In the genomic region with DNA sequence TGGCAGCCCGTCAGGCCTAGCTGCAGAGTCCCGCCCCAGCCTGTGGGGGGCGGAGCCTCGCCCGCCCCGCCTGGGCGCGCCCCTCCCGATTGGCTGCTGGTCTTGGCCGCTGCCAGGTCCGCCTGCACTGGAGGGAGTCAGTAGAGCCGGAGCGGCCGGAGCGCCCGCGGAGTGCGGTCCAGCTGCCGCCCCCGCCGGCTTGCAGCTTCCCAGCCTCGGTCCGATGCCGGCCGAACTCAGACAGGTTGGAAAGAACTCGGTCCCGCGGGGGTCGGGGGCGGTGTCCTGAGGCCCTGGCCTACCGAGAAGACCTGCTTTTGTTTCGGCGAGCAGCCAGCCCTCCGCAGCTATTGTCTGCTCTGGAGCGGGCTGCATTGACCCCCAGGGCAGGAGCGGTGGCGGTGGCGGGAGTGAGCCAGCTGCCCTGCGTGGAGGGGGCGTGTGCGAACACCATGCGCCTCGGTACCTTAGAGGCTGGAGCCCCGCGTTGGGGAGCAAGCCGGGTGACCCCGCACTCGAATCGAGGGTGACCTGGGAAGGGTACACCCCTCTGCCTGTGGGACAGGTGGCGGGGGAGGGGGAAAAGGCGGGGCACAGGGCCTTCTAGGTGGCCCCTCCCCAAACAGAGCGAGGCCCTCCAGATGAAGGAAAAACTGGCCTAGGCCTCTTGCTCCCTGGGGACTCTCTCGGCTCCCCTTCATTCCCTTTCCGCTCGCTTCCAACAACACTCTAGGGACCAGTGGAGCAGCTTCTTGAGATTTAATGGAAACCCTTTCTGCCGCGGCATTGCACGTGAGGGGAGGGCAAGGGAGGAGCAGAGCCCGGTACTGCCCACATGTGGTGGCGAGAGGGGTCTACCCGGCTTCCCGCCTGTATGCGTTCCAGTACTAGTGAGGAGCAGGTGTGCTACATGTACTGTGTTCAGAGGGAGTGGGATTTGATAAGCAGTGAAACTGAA, we compare ENCODE assay signal across 8 mouse cellular contexts. TPM values are rescaled to one million over a fixed set of nuclear protein-coding genes. Genes with fewer than 3 reads are reported as not detected.
DNase-seq lines count a peak whose midpoint lies in the region; ATAC-seq and TF ChIP-seq lines count a peak whose summit lies in the region.

No protein-coding gene starts in this region.

- peaks cover 9% of the 10 kb centered on the region for H3K36me3 ChIP-seq in hindbrain, postnatal 0 days (ENCODE audit: insufficient read depth, low read length)

- WGBS in hindbrain, postnatal 0 days = under 1% methylated on average over 63 of the region's 63 CpGs

- H3K9ac ChIP-seq in hindbrain, postnatal 0 days (replicated peaks; ENCODE audit: low read length) = peak overlapping the region; percentile 74

- DNase-seq in WW6 (ENCODE audit: low read depth, low spot score) = peak; percentile 49
- peak; percentile 60 to 78 for DNase-seq in cerebellum, postnatal 36 days
- DNase-seq in gastrocnemius, adult 8-10 months (ENCODE audit: low spot score in 2 of 2) = peak; percentile 86 to 91
- DNase-seq in hindbrain, postnatal 0 days (ENCODE audit: low spot score) = peak; percentile 89
- peak; percentile 68 to 71 for DNase-seq in left cerebral cortex, postnatal 25 days (ENCODE audit: low spot score in 2 of 2)
- peak; percentile 74 for DNase-seq in right cerebral cortex, postnatal 25 days
- DNase-seq in urinary bladder, postnatal 4 days (ENCODE audit: low spot score in 2 of 2) = peak; percentile 82 to 85

- peak overlapping the region; percentile 51 for H3K4me3 ChIP-seq in hindbrain, postnatal 0 days (ENCODE audit: low read length)

- H3K27me3 ChIP-seq in hindbrain, postnatal 0 days (ENCODE audit: insufficient read depth, low read length) = no peaks in the 10 kb centered on the region

- peak overlapping the region; percentile 72 for H3K27ac ChIP-seq in hindbrain, postnatal 0 days

- peaks cover 40% of the 10 kb centered on the region for H3K4me1 ChIP-seq in hindbrain, postnatal 0 days (ENCODE audit: insufficient read depth, low read length)

- peak overlapping the region; percentile 97 for H3K4me2 ChIP-seq in hindbrain, postnatal 0 days (ENCODE audit: low read depth, low read length)

- peak; percentile 81 for ATAC-seq in hindbrain, postnatal 0 days
- ATAC-seq in megakaryocyte-erythroid progenitor cell, adult 5-6 weeks (replicated peaks; ENCODE audit: low FRiP score, low TSS enrichment, poor library complexity, severe bottlenecking) = peak; percentile 67

- intact Hi-C loops in left cerebral cortex, postnatal 25 days (cut with DNase I) = no loop called here

- peak; percentile 72 for TF ChIP-seq CTCF in hindbrain, postnatal 0 days (IDR thresholded peaks at IDR 0.05; ENCODE audit: low read depth)

- no peaks in the 10 kb centered on the region for H3K9me3 ChIP-seq in hindbrain, postnatal 0 days (ENCODE audit: low read length)

RNA-seq across cellular contexts. Expression of a gene that starts 33.4 kb away (rescaled TPM):
- total RNA-seq in gastrocnemius, adult 8-10 months (2022) = 10 to 100 TPM; 17.2 to 23.5 (median 21.3) TPM
- total RNA-seq in hindbrain, postnatal 0 days (2014; rRNA removed) = 17.9 and 23.1 TPM in 2 replicates
- polyA plus RNA-seq in hindbrain, postnatal 0 days (2015; fragmentation: Nextera tagmentation; extraction: Ambion mirVana) = 37.6 and 41.8 TPM in 2 replicates
- 10 to 100 TPM; 24.6 to 25.3 TPM for total RNA-seq in left cerebral cortex, postnatal 25 days (2021)
- total RNA-seq in megakaryocyte-erythroid progenitor cell, adult 5-6 weeks (2014; fragmentation: Nextera tagmentation) = 75.4 and 82.3 TPM in 2 replicates
- 97.2 and 145 TPM in 2 replicates for total RNA-seq in megakaryocyte-erythroid progenitor cell, adult 5-6 weeks (2017)

RNA-seq across cellular contexts. Expression of a gene that starts 33.9 kb away (rescaled TPM):
- 10 to 100 TPM; 36.7 to 39.9 (median 38.5) TPM for total RNA-seq in gastrocnemius, adult 8-10 months (2022)
- 82.8 and 88.9 TPM in 2 replicates for total RNA-seq in hindbrain, postnatal 0 days (2014; rRNA removed)
- polyA plus RNA-seq in hindbrain, postnatal 0 days (2015; fragmentation: Nextera tagmentation; extraction: Ambion mirVana) = 94.3 and 102 TPM in 2 replicates
- total RNA-seq in left cerebral cortex, postnatal 25 days (2021) = 10 to 100 TPM; 91.5 to 92.9 TPM
- 84.0 and 105 TPM in 2 replicates for total RNA-seq in megakaryocyte-erythroid progenitor cell, adult 5-6 weeks (2014; fragmentation: Nextera tagmentation)
- total RNA-seq in megakaryocyte-erythroid progenitor cell, adult 5-6 weeks (2017) = 56.1 and 59.7 TPM in 2 replicates

RNA-seq across cellular contexts. Expression of a gene that starts 44.8 kb away (rescaled TPM):
- total RNA-seq in gastrocnemius, adult 8-10 months (2022) = 10 to 100 TPM in 2 of 4 experiments, 1 to 10 TPM in 2; 7.8 to 12.7 (median 9.9) TPM
- total RNA-seq in hindbrain, postnatal 0 days (2014; rRNA removed) = 168 and 180 TPM in 2 replicates
- polyA plus RNA-seq in hindbrain, postnatal 0 days (2015; fragmentation: Nextera tagmentation; extraction: Ambion mirVana) = 46.3 and 48.9 TPM in 2 replicates
- total RNA-seq in left cerebral cortex, postnatal 25 days (2021) = 10 to 100 TPM; 42.8 to 43.1 TPM
- total RNA-seq in megakaryocyte-erythroid progenitor cell, adult 5-6 weeks (2014; fragmentation: Nextera tagmentation) = 14.0 and 16.5 TPM in 2 replicates
- total RNA-seq in megakaryocyte-erythroid progenitor cell, adult 5-6 weeks (2017) = 14.3 and 19.4 TPM in 2 replicates

RNA-seq across cellular contexts. Expression of a gene that starts 44.8 kb away (rescaled TPM):
- 10 to 100 TPM; 29.9 to 53.4 (median 43.1) TPM for total RNA-seq in gastrocnemius, adult 8-10 months (2022)
- 43.5 and 63.3 TPM in 2 replicates for total RNA-seq in hindbrain, postnatal 0 days (2014; rRNA removed)
- 95.6 and 99.2 TPM in 2 replicates for polyA plus RNA-seq in hindbrain, postnatal 0 days (2015; fragmentation: Nextera tagmentation; extraction: Ambion mirVana)
- 100 to 1,000 TPM; 145 to 159 TPM for total RNA-seq in left cerebral cortex, postnatal 25 days (2021)
- 76.7 and 91.5 TPM in 2 replicates for total RNA-seq in megakaryocyte-erythroid progenitor cell, adult 5-6 weeks (2014; fragmentation: Nextera tagmentation)
- 16.9 and 20.4 TPM in 2 replicates for total RNA-seq in megakaryocyte-erythroid progenitor cell, adult 5-6 weeks (2017)

Comparison
In these comparisons a context has a peak if more than half of its experiments do, and no peak if none do; other contexts are left out.
1. Peak in every context shown above with its lines: DNase-seq, ATAC-seq, H3K4me3 ChIP-seq and H3K27ac ChIP-seq.